Mouse (Mus musculus) MEL (cell line): ENCODE measurements at regions not wholly inside any gene's neighbourhood (a gene's known extent, or its start where the extent isn't known, plus 50 kb on each side); places are given as distances from the start of the nearest gene placed in this dataset.

ENCODE experiments used
- DNase-seq: peaks from one replicate; pipeline ENCODE4 v3.0.0; 2011; ENCODE audit warnings: low read depth, low spot score
- H3K27ac ChIP-seq: 2 replicates; pipeline ENCODE4 v1.5.1; 2012; ENCODE audit warnings: low read depth, mild to moderate bottlenecking, control low read depth, low read length, moderate library complexity; ENCODE audit not compliant: control insufficient read depth
- H3K27me3 ChIP-seq, 2 experiments: fragments of 150-350 bp in 1 of 2; sonication (generic) in 1 of 2; 2 replicates each; pipeline ENCODE4 v1.6.1; 2012; ENCODE audit warnings: low read length in 2 of 2, mild to moderate bottlenecking in 2 of 2, improper control_type of control experiment in 1 of 2, moderate library complexity in 1 of 2; ENCODE audit not compliant: insufficient read depth in 2 of 2, control insufficient read depth in 1 of 2
- H3K36me3 ChIP-seq, 2 experiments: 2 replicates each; pipeline ENCODE4 v1.6.1; 2012 to 2014; ENCODE audit warnings: low read length in 2 of 2, improper control_type of control experiment in 1 of 2, inconsistent platforms in 1 of 2, mild to moderate bottlenecking in 1 of 2; ENCODE audit not compliant: insufficient read depth in 2 of 2, control insufficient read depth in 1 of 2
- H3K4me1 ChIP-seq, 2 experiments: fragments of 150-350 bp in 1 of 2; sonication (generic) in 1 of 2; 2 replicates each; pipeline ENCODE4 v1.6.1; 2012; ENCODE audit warnings: low read length in 2 of 2, improper control_type of control experiment in 1 of 2, mild to moderate bottlenecking in 1 of 2; ENCODE audit not compliant: insufficient read depth in 2 of 2, control insufficient read depth in 1 of 2
- H3K4me3 ChIP-seq, 2 experiments: fragments of 150-350 bp in 1 of 2; sonication (generic) in 1 of 2; 2 replicates each; pipeline ENCODE4 v1.5.1; 2012; ENCODE audit warnings: low read depth in 2 of 2, low read length in 2 of 2, mild to moderate bottlenecking in 2 of 2, moderate library complexity in 2 of 2, control low read depth in 1 of 2, improper control_type of control experiment in 1 of 2; ENCODE audit not compliant: control insufficient read depth in 1 of 2, insufficient read depth in 1 of 2
- H3K79me2 ChIP-seq: 2 replicates; pipeline ENCODE4 v1.6.1; 2012; ENCODE audit warnings: mild to moderate bottlenecking, low read length, moderate library complexity; ENCODE audit not compliant: control insufficient read depth, poor library complexity, insufficient read depth
- H3K9ac ChIP-seq: 2 replicates; pipeline ENCODE4 v1.6.1; 2012; ENCODE audit warnings: low read depth, mild to moderate bottlenecking, control low read depth, low read length, moderate library complexity; ENCODE audit not compliant: control insufficient read depth, poor library complexity, severe bottlenecking
- H3K9me3 ChIP-seq: fragments of 150-350 bp; sonication (generic); replicated peaks from 2 replicates; pipeline ENCODE4 v1.6.1; 2012; ENCODE audit warnings: mild to moderate bottlenecking, low read length, improper control_type of control experiment, moderate library complexity; ENCODE audit not compliant: insufficient read depth
- CHD1 ChIP-seq: IDR thresholded peaks from 2 replicates; pipeline ENCODE4 v1.6.1; 2012; ENCODE audit warnings: low read depth, mild to moderate bottlenecking, inconsistent platforms, low read length, improper control_type of control experiment
- CTCF ChIP-seq, 3 experiments: IDR thresholded peaks in 2 of 3; conservative IDR thresholded peaks in 1 of 3; 2 replicates each; pipeline ENCODE4 v1.5.1; 2011 to 2012; ENCODE audit warnings: low read length in 3 of 3, low read depth in 2 of 3, mild to moderate bottlenecking in 2 of 3, improper control_type of control experiment in 1 of 3, inconsistent platforms in 1 of 3, mixed read lengths in 1 of 3, moderate library complexity in 1 of 3; ENCODE audit not compliant: control insufficient read depth in 1 of 3, insufficient read depth in 1 of 3, poor library complexity in 1 of 3, severe bottlenecking in 1 of 3
- GABPA ChIP-seq: IDR thresholded peaks from 2 replicates; pipeline ENCODE4 v1.6.1; 2012; ENCODE audit warnings: low read depth, mild to moderate bottlenecking, inconsistent platforms, low read length, improper control_type of control experiment, moderate library complexity
- HCFC1 ChIP-seq: IDR thresholded peaks from 2 replicates; pipeline ENCODE4 v1.6.1; 2012; ENCODE audit warnings: low read depth, mild to moderate bottlenecking, inconsistent platforms, low read length, improper control_type of control experiment, moderate library complexity
- JUND ChIP-seq: IDR thresholded peaks from 2 replicates; pipeline ENCODE4 v1.6.1; 2011; ENCODE audit warnings: low read depth, mild to moderate bottlenecking, improper control_type of control experiment, low read length
- KAT2A ChIP-seq: conservative IDR thresholded peaks from 2 replicates; pipeline ENCODE4 v1.6.1; 2012; ENCODE audit warnings: low read depth, low read length, improper control_type of control experiment, inconsistent platforms
- MAFK ChIP-seq: IDR thresholded peaks from 2 replicates; pipeline ENCODE4 v1.6.1; 2011; ENCODE audit warnings: low read depth, mild to moderate bottlenecking, low read length, improper control_type of control experiment, borderline replicate concordance
- MAX ChIP-seq: IDR thresholded peaks from 2 replicates; pipeline ENCODE4 v1.6.1; 2011; ENCODE audit warnings: low read length, improper control_type of control experiment
- MXI1 ChIP-seq: IDR thresholded peaks from 2 replicates; pipeline ENCODE4 v1.6.1; 2011; ENCODE audit warnings: mild to moderate bottlenecking, low read depth, low read length, improper control_type of control experiment
- MYB ChIP-seq: IDR thresholded peaks from 2 replicates; pipeline ENCODE4 v1.6.1; 2011; ENCODE audit warnings: mild to moderate bottlenecking, low read depth, low read length, improper control_type of control experiment
- POLR2A ChIP-seq, 2 experiments: IDR thresholded peaks; 2 replicates each; pipeline ENCODE4 v1.6.1; 2011 to 2012; ENCODE audit warnings: low read length in 2 of 2, mild to moderate bottlenecking in 2 of 2, control low read depth in 1 of 2, improper control_type of control experiment in 1 of 2, low read depth in 1 of 2, moderate library complexity in 1 of 2; ENCODE audit not compliant: control insufficient read depth in 1 of 2, insufficient read depth in 1 of 2, poor library complexity in 1 of 2
- POLR2AphosphoS2 ChIP-seq: IDR thresholded peaks from 2 replicates; pipeline ENCODE4 v1.6.1; 2011; ENCODE audit warnings: low read length, improper control_type of control experiment
- POLR2AphosphoS5 ChIP-seq: IDR thresholded peaks from 2 replicates; pipeline ENCODE4 v1.6.1; 2012; ENCODE audit warnings: low read depth, borderline replicate concordance, mild to moderate bottlenecking, inconsistent platforms, low read length, moderate library complexity, mixed read lengths
- RCOR1 ChIP-seq: IDR thresholded peaks from 2 replicates; pipeline ENCODE4 v1.6.1; 2012; ENCODE audit warnings: low read depth, mild to moderate bottlenecking, inconsistent platforms, low read length, improper control_type of control experiment
- SIN3A ChIP-seq: IDR thresholded peaks from 2 replicates; pipeline ENCODE4 v1.6.1; 2012; ENCODE audit warnings: low read length, improper control_type of control experiment, inconsistent platforms
- SMC3 ChIP-seq: IDR thresholded peaks from 2 replicates; pipeline ENCODE4 v1.6.1; 2011; ENCODE audit warnings: low read depth, low read length, improper control_type of control experiment
- TAL1 ChIP-seq: IDR thresholded peaks from 2 replicates; pipeline ENCODE4 v1.6.1; 2012; ENCODE audit warnings: mild to moderate bottlenecking, inconsistent platforms, low read length, moderate library complexity, mixed read lengths
- TBP ChIP-seq: IDR thresholded peaks from 2 replicates; pipeline ENCODE4 v1.8.0; 2011; ENCODE audit warnings: low read depth, low read length, improper control_type of control experiment
- USF1 ChIP-seq: IDR thresholded peaks from 2 replicates; pipeline ENCODE4 v1.6.1; 2014; ENCODE audit warnings: low read depth, mild to moderate bottlenecking, inconsistent platforms, low read length, improper control_type of control experiment, moderate library complexity
- ZC3H11A ChIP-seq: IDR thresholded peaks from 2 replicates; pipeline ENCODE4 v1.6.1; 2012; ENCODE audit warnings: low read depth, mild to moderate bottlenecking, inconsistent platforms, low read length, improper control_type of control experiment
- ZKSCAN1 ChIP-seq: IDR thresholded peaks from 2 replicates; pipeline ENCODE4 v1.6.1; 2012; ENCODE audit warnings: low read depth, mild to moderate bottlenecking, inconsistent platforms, low read length, improper control_type of control experiment, moderate library complexity
- ZNF384 ChIP-seq: IDR thresholded peaks from 2 replicates; pipeline ENCODE4 v1.6.1; 2012; ENCODE audit warnings: low read depth, mild to moderate bottlenecking, inconsistent platforms, low read length, improper control_type of control experiment

- Histone ChIP-seq H3K36me3 (no peaks in the 10 kb centered on the region), H3K4me1 (no peaks in the 10 kb centered on the region), H3K9me3 (no peaks in the 10 kb centered on the region), H3K4me3 (no peak overlapping the region), H3K79me2 (no peaks in the 10 kb centered on the region), H3K27me3 (no peaks in the 10 kb centered on the region), H3K27ac (no peak overlapping the region), H3K9ac (no peak overlapping the region)
- no peak for DNase-seq
- TF ChIP-seq POLR2AphosphoS2 (no peak), CHD1 (no peak), SMC3 (no peak), RCOR1 (no peak)
These were observed 205.8 kb upstream of the Onecut1 start for GRCm38 (mm10) chr9:74655956-74656355.

DNA sequence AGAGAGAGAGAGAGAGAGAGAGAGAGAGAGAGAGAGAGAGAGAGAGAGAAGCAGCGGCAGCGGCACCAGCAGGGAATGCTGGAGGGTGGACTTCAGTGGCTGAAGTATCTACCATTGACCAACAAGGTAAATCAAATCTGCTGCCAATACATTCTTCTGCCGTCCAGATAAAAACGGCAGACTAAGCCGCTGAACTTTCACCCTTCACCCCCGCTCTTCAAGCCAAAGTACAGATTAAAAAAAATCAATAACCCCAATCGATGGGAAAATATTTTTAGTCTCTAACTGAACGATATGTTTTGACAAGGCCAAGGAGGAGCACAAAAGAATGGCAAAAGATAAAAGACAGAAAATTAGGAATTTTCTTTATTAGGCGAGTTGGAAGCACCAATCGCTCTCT lies 205.3 kb upstream of the Onecut1 start:
- no peak for DNase-seq
- H3K27ac ChIP-seq = no peak overlapping the region
- no peak for TF ChIP-seq POLR2A (IDR thresholded peaks at IDR 0.05; ENCODE audit: control insufficient read depth in 1 of 2, insufficient read depth in 1 of 2, low read depth in 1 of 2, low read length in 2 of 2, poor library complexity in 1 of 2)
- TF ChIP-seq KAT2A = no peak
- no peak for TF ChIP-seq JUND
- no peak for TF ChIP-seq MXI1
- TF ChIP-seq MAX = no peak
- H3K36me3 ChIP-seq = no peaks in the 10 kb centered on the region
- H3K9ac ChIP-seq = no peak overlapping the region
- no peaks in the 10 kb centered on the region for H3K9me3 ChIP-seq
- H3K27me3 ChIP-seq = no peaks in the 10 kb centered on the region
- no peaks in the 10 kb centered on the region for H3K79me2 ChIP-seq
- H3K4me1 ChIP-seq = no peaks in the 10 kb centered on the region
- H3K4me3 ChIP-seq = no peak overlapping the region

DNA sequence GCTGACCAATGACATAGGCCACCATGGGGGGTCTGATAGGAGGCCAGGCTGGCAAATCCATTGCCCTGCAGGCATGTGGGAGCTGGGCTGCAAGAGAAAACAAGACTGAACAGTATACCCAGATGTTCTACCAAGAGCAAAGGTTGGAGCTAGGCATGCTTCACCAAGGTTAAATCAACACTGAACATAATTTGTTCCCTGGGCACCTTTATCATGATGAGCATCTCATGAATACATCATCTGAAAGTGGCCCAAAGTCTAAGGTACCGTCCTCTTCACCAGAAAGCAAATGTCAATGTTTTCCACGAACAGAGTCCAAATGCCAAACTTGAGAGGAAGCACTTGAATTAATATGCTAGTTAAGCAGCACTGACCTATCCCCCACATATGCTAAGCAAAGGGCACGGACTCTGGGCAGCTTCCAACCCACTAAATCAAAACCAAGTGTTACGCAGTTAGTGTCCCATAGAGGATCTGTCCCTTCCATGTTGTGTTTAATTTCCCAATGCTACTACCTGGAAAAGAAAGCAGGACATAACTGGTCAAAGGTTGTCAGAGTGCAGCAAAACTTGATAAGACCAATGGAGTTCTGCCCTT lies 190.3 kb upstream of the Onecut1 start:
- H3K27ac ChIP-seq = no peak overlapping the region
- no peaks in the 10 kb centered on the region for H3K36me3 ChIP-seq
- H3K27me3 ChIP-seq = no peaks in the 10 kb centered on the region
- DNase-seq = no peak
- no peaks in the 10 kb centered on the region for H3K79me2 ChIP-seq
- H3K9ac ChIP-seq = no peak overlapping the region
- no peaks in the 10 kb centered on the region for H3K4me1 ChIP-seq
- H3K9me3 ChIP-seq = no peaks in the 10 kb centered on the region
- TF ChIP-seq MXI1 (no peak), CTCF (IDR thresholded peaks at IDR 0.05 in 2 of 3, conservative IDR thresholded peaks at IDR 0.05 in 1 of 3; ENCODE audit: control insufficient read depth in 1 of 3, insufficient read depth in 1 of 3, low read depth in 2 of 3, low read length in 3 of 3, poor library complexity in 1 of 3, severe bottlenecking in 1 of 3) (no peak), HCFC1 (no peak), ZKSCAN1 (no peak), ZNF384 (no peak), MYB (no peak), TBP (no peak), SIN3A (no peak), ZC3H11A (no peak), USF1 (no peak), GABPA (no peak), TAL1 (no peak), MAFK (no peak), POLR2AphosphoS5 (no peak)
- H3K4me3 ChIP-seq = no peak overlapping the region
